14 mouse cellular contexts compared by ENCODE assay signal in genomic region chr4:133035446-133035845, GRCm38 (mm10). TPM values are rescaled to one million over a fixed set of nuclear protein-coding genes. Genes with fewer than 3 reads are reported as not detected.
A peak's percentile ranks its signal among the peaks of the same experiment; 100 is the strongest.
DNase-seq lines count a peak whose midpoint lies in the region; ATAC-seq and TF ChIP-seq lines count a peak whose summit lies in the region.
"Had no signal": no experiment of that assay in that cellular context is flagged by ENCODE, and none has a peak within 500 bp of the region (broad histone marks: within the 10 kb centered on the region; RNA-seq: fewer than 3 reads in every experiment).

No protein-coding gene starts in this region.

- H3K4me3 ChIP-seq in heart, embryonic 11.5 days (ENCODE audit: low read depth, low read length): no peak overlapping the region
- no peak overlapping the region for H3K4me3 ChIP-seq in kidney, embryonic 15.5 days (replicated peaks)
- no peak overlapping the region for H3K4me3 ChIP-seq in heart, postnatal 0 days (ENCODE audit: low read depth, low read length)
- H3K4me3 ChIP-seq in lung, adult 2 months (replicated peaks; ENCODE audit: extremely low read depth, low read depth, low read length): no peak overlapping the region
- H3K4me3 ChIP-seq: embryonic facial prominence, embryonic 12.5 days; liver, embryonic 15.5 days; neural tube, embryonic 15.5 days had no signal

- 0 out of 2 replicates have a peak overlapping the region, but pooled peaks have one; percentile 10 for H3K9ac ChIP-seq in heart, embryonic 11.5 days (ENCODE audit: low read depth, low read length)
- no peak overlapping the region for H3K9ac ChIP-seq in kidney, embryonic 15.5 days
- H3K9ac ChIP-seq in heart, postnatal 0 days (replicated peaks; ENCODE audit: low read depth, low read length): no peak overlapping the region
- H3K9ac ChIP-seq: embryonic facial prominence, embryonic 12.5 days; liver, embryonic 15.5 days; neural tube, embryonic 15.5 days had no signal

- WGBS in heart, embryonic 11.5 days (ENCODE audit: insufficient replicate concordance): 75% methylated on average over 1 of the region's 1 CpGs
- WGBS in kidney, embryonic 15.5 days: 84% methylated on average over 1 of the region's 1 CpGs
- WGBS in heart, postnatal 0 days: 34% methylated on average over 1 of the region's 1 CpGs
- 67% methylated on average over 1 of the region's 1 CpGs for WGBS in lung, adult 2 months

- peak overlapping the region; percentile 63 for H3K27ac ChIP-seq in heart, embryonic 11.5 days (ENCODE audit: low read depth, low read length)
- no peak overlapping the region for H3K27ac ChIP-seq in kidney, embryonic 15.5 days
- H3K27ac ChIP-seq in heart, postnatal 0 days (ENCODE audit: low read depth): peak overlapping the region; percentile 80
- H3K27ac ChIP-seq: embryonic facial prominence, embryonic 12.5 days; liver, embryonic 15.5 days had no signal

- H3K4me2 ChIP-seq in heart, embryonic 11.5 days: no peak overlapping the region
- H3K4me2 ChIP-seq in kidney, embryonic 15.5 days: no peak overlapping the region
- no peak overlapping the region for H3K4me2 ChIP-seq in heart, postnatal 0 days (ENCODE audit: low read depth, low read length)
- H3K4me2 ChIP-seq: embryonic facial prominence, embryonic 12.5 days; liver, embryonic 15.5 days; midbrain, embryonic 11.5 days; neural tube, embryonic 15.5 days had no signal

- no peak for TF ChIP-seq POLR2A in lung, adult 2 months (IDR thresholded peaks at IDR 0.05; ENCODE audit: borderline replicate concordance, extremely low read depth, low read depth, low read length)

- no peak for TF ChIP-seq CTCF in heart, postnatal 0 days (IDR thresholded peaks at IDR 0.05; ENCODE audit: low read depth)
- no peak for TF ChIP-seq CTCF in lung, adult 2 months (IDR thresholded peaks at IDR 0.05; ENCODE audit: insufficient read depth, low read length)

- ATAC-seq in heart, embryonic 11.5 days (replicated peaks; ENCODE audit: insufficient number of reproducible peaks, low FRiP score, low TSS enrichment): no peak
- no peak for ATAC-seq in kidney, embryonic 15.5 days (replicated peaks; ENCODE audit: low FRiP score)
- ATAC-seq in heart, postnatal 0 days (ENCODE audit: insufficient read depth, low read depth): peak; percentile 18; the same call in 1 of the 2 replicates
- ATAC-seq: inflammation-experienced regulatory T-cells, adult 6 months had no signal

- intact Hi-C loops in heart, postnatal 25 days (cut with DNase I): no loop called here

- peaks cover 59% of the 10 kb centered on the region for H3K4me1 ChIP-seq in heart, embryonic 11.5 days (ENCODE audit: control insufficient read depth, insufficient read depth, low read length)
- peaks cover 68% of the 10 kb centered on the region for H3K4me1 ChIP-seq in kidney, embryonic 15.5 days
- peaks cover 53% of the 10 kb centered on the region for H3K4me1 ChIP-seq in heart, postnatal 0 days (ENCODE audit: control insufficient read depth, insufficient read depth)
- peaks cover 12% of the 10 kb centered on the region for H3K4me1 ChIP-seq in lung, adult 2 months (ENCODE audit: control insufficient read depth, insufficient read depth, low read length)

- TF ChIP-seq EP300 in heart, postnatal 0 days (IDR thresholded peaks at IDR 0.05; ENCODE audit: low read depth): no peak

- no peaks in the 10 kb centered on the region for H3K36me3 ChIP-seq in heart, embryonic 11.5 days (ENCODE audit: control insufficient read depth, insufficient read depth, low read length)
- peaks cover 12% of the 10 kb centered on the region for H3K36me3 ChIP-seq in kidney, embryonic 15.5 days
- no peaks in the 10 kb centered on the region; the same call in 1 of the 2 replicates for H3K36me3 ChIP-seq in heart, postnatal 0 days (replicated peaks; ENCODE audit: control insufficient read depth, insufficient read depth, low read length)
- H3K36me3 ChIP-seq: embryonic facial prominence, embryonic 12.5 days; liver, embryonic 15.5 days; neural tube, embryonic 15.5 days had no signal

- H3K27me3 ChIP-seq in heart, embryonic 11.5 days (ENCODE audit: control insufficient read depth, insufficient read depth, low read length): no peaks in the 10 kb centered on the region
- H3K27me3 ChIP-seq in kidney, embryonic 15.5 days: no peaks in the 10 kb centered on the region
- H3K27me3 ChIP-seq in heart, postnatal 0 days (ENCODE audit: control insufficient read depth, insufficient read depth, low read length): no peaks in the 10 kb centered on the region
- H3K27me3 ChIP-seq: neural tube, embryonic 15.5 days had no signal

- no peaks in the 10 kb centered on the region for H3K9me3 ChIP-seq in heart, embryonic 11.5 days (replicated peaks; ENCODE audit: control insufficient read depth, low read length)
- no peaks in the 10 kb centered on the region for H3K9me3 ChIP-seq in kidney, embryonic 15.5 days (replicated peaks)
- H3K9me3 ChIP-seq in heart, postnatal 0 days (replicated peaks; ENCODE audit: control insufficient read depth, low read length): no peaks in the 10 kb centered on the region
- H3K9me3 ChIP-seq: embryonic facial prominence, embryonic 12.5 days; liver, embryonic 15.5 days; neural tube, embryonic 15.5 days had no signal

- DNase-seq in heart, postnatal 25 days (ENCODE audit: low spot score): no peak
- peak; percentile 25 for DNase-seq in kidney, postnatal 10 days
- DNase-seq in adrenal gland, postnatal 14 days: peak; percentile 73
- no peak for DNase-seq in heart, postnatal 0 days (ENCODE audit: low spot score)
- no peak for DNase-seq in lung, adult 2 months
- DNase-seq: cerebellum, adult 11-12 months; thymus, postnatal 25 days had no signal

RNA-seq across cellular contexts. Expression of gene Ahdc1, which starts 24.4 kb away (rescaled TPM):
- 7.0 and 9.1 TPM in 2 replicates for polyA plus RNA-seq in heart, embryonic 11.5 days (2014; fragmentation: Nextera tagmentation; extraction: Ambion mirVana)
- total RNA-seq in heart, postnatal 25 days (2021): 10 to 100 TPM; 43.2 to 50.4 TPM
- polyA plus RNA-seq in kidney, embryonic 15.5 days (2015; fragmentation: Nextera tagmentation; extraction: Ambion mirVana): 7.4 and 10.1 TPM in 2 replicates
- total RNA-seq in adrenal gland, postnatal 14 days (2021): 65.0 and 71.9 TPM in 2 replicates
- 40.5 and 57.2 TPM in 2 replicates for total RNA-seq in heart, postnatal 0 days (2014; rRNA removed; ENCODE audit: low replicate concordance)
- polyA plus RNA-seq in heart, postnatal 0 days (2015; fragmentation: Nextera tagmentation; extraction: Ambion mirVana): 4.6 and 5.2 TPM in 2 replicates
- polyA plus RNA-seq in lung, adult 2 months (2012; rRNA removed): 25.8 and 28.7 TPM in 2 replicates

Comparison
In these comparisons a context has a peak if more than half of its experiments do, and no peak if none do; other contexts are left out.
1. DNase-seq: peak in kidney, postnatal 10 days (single experiment) and adrenal gland, postnatal 14 days (single experiment); none in heart, postnatal 25 days (single experiment), heart, postnatal 0 days (single experiment) and lung, adult 2 months (single experiment).